Mouse (Mus musculus): ENCODE measurements around the gene Gm49336. TPM values are rescaled to one million over a fixed set of nuclear protein-coding genes. Genes with fewer than 3 reads are reported as not detected.

Gm49336 gene
- polyA plus RNA-seq (2014; fragmentation: Illumina TruSeq; extraction: RNeasy Lipid Tissue Mini Kit (QIAGEN cat#74804); ENCODE audit: low read depth, low replicate concordance), result 98.7 TPM

GRCm38 (mm10) chr14:60251281-60252003 lies at the start of gene Gm49336, which contains the start of gene Nupl1:
Gm49336 (minus strand) TSS chr14:60251507.
Nupl1 (minus strand) TSS chr14:60251431.

GRCm38 (mm10) chr14:60264990-60265876 lies 13.9 kb upstream of the Gm49336 start, which contains the start of gene Mtmr6:
Mtmr6 (plus strand) TSS chr14:60265228.

DNA sequence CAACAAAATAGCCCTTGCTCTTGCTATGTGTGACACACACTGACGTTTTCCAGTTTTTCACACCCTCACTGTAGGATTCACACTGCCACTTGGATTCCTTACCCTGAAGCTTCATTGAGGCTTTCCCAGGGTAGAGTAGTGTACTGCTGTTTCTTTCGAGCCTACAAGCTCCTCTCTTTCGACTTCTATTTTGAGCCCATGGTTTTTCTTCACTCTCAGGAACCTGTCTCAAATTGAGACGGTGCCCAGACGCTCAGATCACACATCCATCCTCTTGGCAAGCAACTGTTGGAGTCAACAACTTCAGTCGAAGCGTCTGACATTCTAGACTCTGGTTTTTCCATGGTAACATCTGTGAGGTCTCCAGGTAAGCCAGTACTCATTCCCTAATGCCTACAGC lies 54.4 kb downstream of the Gm49336 start, which contains the start of gene Atp8a2:
Gene Atp8a2 (minus strand): TSS at position 296 of the 400 bp plus-strand sequence.

Other genes with a start within 250 kb of the Gm49336 start
- 0.82 TPM for gene Atp8a2, start 54.3 kb downstream of the Gm49336 start, polyA plus RNA-seq (2014; fragmentation: Illumina TruSeq; extraction: RNeasy Lipid Tissue Mini Kit (QIAGEN cat#74804); ENCODE audit: low read depth, low replicate concordance)
- gene Nupl1, start 76 bp downstream of the Gm49336 start, polyA plus RNA-seq (2014; fragmentation: Illumina TruSeq; extraction: RNeasy Lipid Tissue Mini Kit (QIAGEN cat#74804); ENCODE audit: low read depth, low replicate concordance), result not detected
- gene Mtmr6, start 13.7 kb upstream of the Gm49336 start, polyA plus RNA-seq (2014; fragmentation: Illumina TruSeq; extraction: RNeasy Lipid Tissue Mini Kit (QIAGEN cat#74804); ENCODE audit: low read depth, low replicate concordance), result 163 TPM
- 2.7 TPM for gene Amer2, start 121.8 kb upstream of the Gm49336 start, polyA plus RNA-seq (2014; fragmentation: Illumina TruSeq; extraction: RNeasy Lipid Tissue Mini Kit (QIAGEN cat#74804); ENCODE audit: low read depth, low replicate concordance)